10 mouse cellular contexts compared by ENCODE assay signal in genomic region chr11:102752896-102753590, GRCm38 (mm10). TPM values are rescaled to one million over a fixed set of nuclear protein-coding genes. Genes with fewer than 3 reads are reported as not detected.
DNase-seq lines count a peak whose midpoint lies in the region; ATAC-seq and TF ChIP-seq lines count a peak whose summit lies in the region.
"Had no signal": no experiment of that assay in that cellular context is flagged by ENCODE, and none has a peak within 500 bp of the region (broad histone marks: within the 10 kb centered on the region; RNA-seq: fewer than 3 reads in every experiment).

No protein-coding gene starts in this region.

- H3K4me1 ChIP-seq in liver, adult 2 months (ENCODE audit: control insufficient read depth, insufficient read depth, low read length): peaks cover 34% of the 10 kb centered on the region
- H3K4me1 ChIP-seq in liver, embryonic 11.5 days (replicated peaks; ENCODE audit: control insufficient read depth, insufficient read depth, low read length): peaks cover 8% of the 10 kb centered on the region; the same call in 1 of the 2 replicates
- H3K4me1 ChIP-seq in embryonic facial prominence, embryonic 10.5 days: peaks cover 35% of the 10 kb centered on the region
- peaks cover 21% of the 10 kb centered on the region for H3K4me1 ChIP-seq in forebrain, embryonic 15.5 days
- H3K4me1 ChIP-seq in neural tube, embryonic 12.5 days: peaks cover 28% of the 10 kb centered on the region

- no peak overlapping the region for H3K4me3 ChIP-seq in liver, adult 2 months (ENCODE audit: insufficient read depth, low read depth, low read length)
- H3K4me3 ChIP-seq in liver, embryonic 11.5 days (ENCODE audit: low read depth, low read length): no peak overlapping the region
- no peak overlapping the region for H3K4me3 ChIP-seq in embryonic facial prominence, embryonic 10.5 days
- H3K4me3 ChIP-seq in forebrain, embryonic 15.5 days: no peak overlapping the region
- no peak overlapping the region for H3K4me3 ChIP-seq in neural tube, embryonic 12.5 days

- H3K27me3 ChIP-seq in liver, adult 2 months (ENCODE audit: control insufficient read depth, insufficient read depth, low read length): no peaks in the 10 kb centered on the region
- H3K27me3 ChIP-seq in liver, embryonic 11.5 days (replicated peaks; ENCODE audit: control insufficient read depth, insufficient read depth, low read length): peaks cover 6% of the 10 kb centered on the region
- H3K27me3 ChIP-seq in embryonic facial prominence, embryonic 10.5 days (replicated peaks; ENCODE audit: low read depth, poor library complexity, severe bottlenecking): peaks cover 26% of the 10 kb centered on the region
- H3K27me3 ChIP-seq in forebrain, embryonic 15.5 days: no peaks in the 10 kb centered on the region
- H3K27me3 ChIP-seq in neural tube, embryonic 12.5 days (replicated peaks): no peaks in the 10 kb centered on the region; the same call in 1 of the 2 replicates
- H3K27me3 ChIP-seq: Patski had no signal

- peak; percentile 61 for DNase-seq in liver, adult 2 months (ENCODE audit: extremely low read depth, low read depth, low spot score)
- DNase-seq in liver, embryonic 11.5 days (ENCODE audit: low spot score): no peak
- DNase-seq in embryonic facial prominence, embryonic 10.5 days (ENCODE audit: low spot score): no peak
- no peak for DNase-seq in frontal cortex, postnatal 10 days (ENCODE audit: low spot score in 2 of 2)
- DNase-seq in frontal cortex, postnatal 25 days (ENCODE audit: low spot score in 2 of 2): no peak
- DNase-seq in left cerebral cortex, postnatal 36 days (ENCODE audit: low spot score in 2 of 2): no peak
- DNase-seq: gastrocnemius, postnatal 25 days had no signal

- no peak overlapping the region for H3K27ac ChIP-seq in liver, adult 2 months (replicated peaks; ENCODE audit: insufficient read depth, low read depth, low read length)
- no peak overlapping the region for H3K27ac ChIP-seq in liver, embryonic 11.5 days (ENCODE audit: low read depth, low read length)
- H3K27ac ChIP-seq in embryonic facial prominence, embryonic 10.5 days (replicated peaks): peak overlapping the region; percentile 60
- no peak overlapping the region for H3K27ac ChIP-seq in forebrain, embryonic 15.5 days (replicated peaks)
- peak overlapping the region; percentile 42 for H3K27ac ChIP-seq in neural tube, embryonic 12.5 days

- intact Hi-C loops in left cerebral cortex, postnatal 36 days (cut with DNase I): no loop called here

- H3K36me3 ChIP-seq in liver, adult 2 months (ENCODE audit: control insufficient read depth, insufficient read depth, low read length): no peaks in the 10 kb centered on the region
- H3K36me3 ChIP-seq in liver, embryonic 11.5 days (ENCODE audit: control insufficient read depth, insufficient read depth, low read length): no peaks in the 10 kb centered on the region
- no peaks in the 10 kb centered on the region for H3K36me3 ChIP-seq in embryonic facial prominence, embryonic 10.5 days (replicated peaks)
- H3K36me3 ChIP-seq in forebrain, embryonic 15.5 days: no peaks in the 10 kb centered on the region
- H3K36me3 ChIP-seq in neural tube, embryonic 12.5 days: no peaks in the 10 kb centered on the region

- H3K4me2 ChIP-seq in liver, embryonic 11.5 days: no peak overlapping the region
- H3K4me2 ChIP-seq in forebrain, embryonic 15.5 days (replicated peaks): no peak overlapping the region
- 0 out of 2 replicates have a peak overlapping the region, but pooled peaks have one; percentile 44 for H3K4me2 ChIP-seq in neural tube, embryonic 12.5 days (replicated peaks)

- H3K9me3 ChIP-seq in liver, embryonic 11.5 days (ENCODE audit: control insufficient read depth, low read length): no peaks in the 10 kb centered on the region
- H3K9me3 ChIP-seq in embryonic facial prominence, embryonic 10.5 days: no peaks in the 10 kb centered on the region
- H3K9me3 ChIP-seq in forebrain, embryonic 15.5 days: no peaks in the 10 kb centered on the region
- H3K9me3 ChIP-seq in neural tube, embryonic 12.5 days: no peaks in the 10 kb centered on the region

- WGBS in liver, adult 2 months: 57% methylated on average over 13 of the region's 13 CpGs
- 70% methylated on average over 13 of the region's 13 CpGs for WGBS in liver, embryonic 11.5 days
- 68% methylated on average over 13 of the region's 13 CpGs for WGBS in embryonic facial prominence, embryonic 10.5 days
- WGBS in forebrain, embryonic 15.5 days: 64% methylated on average over 13 of the region's 13 CpGs
- WGBS in neural tube, embryonic 12.5 days: 70% methylated on average over 13 of the region's 13 CpGs

- no peak overlapping the region for H3K9ac ChIP-seq in liver, adult 2 months (ENCODE audit: low read depth, low read length)
- H3K9ac ChIP-seq in liver, embryonic 11.5 days (ENCODE audit: low read depth, low read length): no peak overlapping the region
- H3K9ac ChIP-seq in forebrain, embryonic 15.5 days (replicated peaks): no peak overlapping the region
- H3K9ac ChIP-seq in neural tube, embryonic 12.5 days: no peak overlapping the region

- no peak for TF ChIP-seq POLR2A in liver, adult 2 months (IDR thresholded peaks at IDR 0.05; ENCODE audit: extremely low read depth, insufficient read depth, low read length)

- no peak for ATAC-seq in liver, embryonic 11.5 days (replicated peaks; ENCODE audit: low FRiP score)
- ATAC-seq in forebrain, embryonic 15.5 days (replicated peaks): 0 out of 2 replicates have a peak, but pooled peaks have one; percentile 17
- ATAC-seq in neural tube, embryonic 12.5 days (ENCODE audit: low FRiP score, low read depth): peak; percentile 49
- ATAC-seq: Patski had no signal

- no peak for TF ChIP-seq CTCF in liver, adult 2 months (IDR thresholded peaks at IDR 0.05; ENCODE audit: low read depth, low read length)

- H3K79me2 ChIP-seq in liver, adult 2 months (ENCODE audit: control insufficient read depth, insufficient read depth, low read length): no peaks in the 10 kb centered on the region

RNA-seq across cellular contexts. Expression of gene Adam11, which starts 8.2 kb away (rescaled TPM):
- 2.1 and 3.4 TPM in 2 replicates for total RNA-seq in liver, adult 2 months (2014; rRNA removed)
- polyA plus RNA-seq in liver, adult 2 months (2012; rRNA removed): 4.3 and 8.7 TPM in 2 replicates
- polyA plus RNA-seq in liver, embryonic 11.5 days (2014; fragmentation: Nextera tagmentation; extraction: Ambion mirVana): 1.4 and 2.0 TPM in 2 replicates
- polyA plus RNA-seq in embryonic facial prominence, embryonic 10.5 days (2016; fragmentation: Nextera tagmentation; extraction: Ambion mirVana): 16.3 and 21.0 TPM in 2 replicates
- 22.1 and 25.6 TPM in 2 replicates for polyA plus RNA-seq in forebrain, embryonic 15.5 days (2015; fragmentation: Nextera tagmentation; extraction: Ambion mirVana)
- polyA plus RNA-seq in neural tube, embryonic 12.5 days (2016; fragmentation: Nextera tagmentation; extraction: Ambion mirVana): 33.2 and 41.6 TPM in 2 replicates
- total RNA-seq in left cerebral cortex, postnatal 36 days (2021): 100 to 1,000 TPM; 129 to 139 TPM

RNA-seq across cellular contexts. Expression of gene Ccdc43, which starts 55.5 kb away (rescaled TPM):
- total RNA-seq in liver, adult 2 months (2014; rRNA removed): 11.5 and 11.8 TPM in 2 replicates
- polyA plus RNA-seq in liver, adult 2 months (2012; rRNA removed): 5.7 and 6.2 TPM in 2 replicates
- 39.9 and 42.5 TPM in 2 replicates for polyA plus RNA-seq in liver, embryonic 11.5 days (2014; fragmentation: Nextera tagmentation; extraction: Ambion mirVana)
- 58.1 and 59.8 TPM in 2 replicates for polyA plus RNA-seq in embryonic facial prominence, embryonic 10.5 days (2016; fragmentation: Nextera tagmentation; extraction: Ambion mirVana)
- 44.9 and 48.3 TPM in 2 replicates for polyA plus RNA-seq in forebrain, embryonic 15.5 days (2015; fragmentation: Nextera tagmentation; extraction: Ambion mirVana)
- polyA plus RNA-seq in neural tube, embryonic 12.5 days (2016; fragmentation: Nextera tagmentation; extraction: Ambion mirVana): 43.7 and 45.9 TPM in 2 replicates
- total RNA-seq in left cerebral cortex, postnatal 36 days (2021): 10 to 100 TPM; 25.9 to 27.0 TPM

Comparison
In these comparisons a context has a peak if more than half of its experiments do, and no peak if none do; other contexts are left out.
1. H3K27ac ChIP-seq: peak in embryonic facial prominence, embryonic 10.5 days (single experiment) and neural tube, embryonic 12.5 days (single experiment); none in liver, adult 2 months (single experiment), liver, embryonic 11.5 days (single experiment) and forebrain, embryonic 15.5 days (single experiment).